Mouse (Mus musculus): ENCODE measurements around the gene Eea1. TPM values are rescaled to one million over a fixed set of nuclear protein-coding genes. Genes with fewer than 3 reads are reported as not detected.
"Not testable (repeated sequence)": the region's sequence is repeated elsewhere in the genome, so short reads cannot be mapped to it uniquely, and the experiment has no call there.

Eea1 gene
- polyA plus RNA-seq, 1 experiment: 14.0 TPM

DNA sequence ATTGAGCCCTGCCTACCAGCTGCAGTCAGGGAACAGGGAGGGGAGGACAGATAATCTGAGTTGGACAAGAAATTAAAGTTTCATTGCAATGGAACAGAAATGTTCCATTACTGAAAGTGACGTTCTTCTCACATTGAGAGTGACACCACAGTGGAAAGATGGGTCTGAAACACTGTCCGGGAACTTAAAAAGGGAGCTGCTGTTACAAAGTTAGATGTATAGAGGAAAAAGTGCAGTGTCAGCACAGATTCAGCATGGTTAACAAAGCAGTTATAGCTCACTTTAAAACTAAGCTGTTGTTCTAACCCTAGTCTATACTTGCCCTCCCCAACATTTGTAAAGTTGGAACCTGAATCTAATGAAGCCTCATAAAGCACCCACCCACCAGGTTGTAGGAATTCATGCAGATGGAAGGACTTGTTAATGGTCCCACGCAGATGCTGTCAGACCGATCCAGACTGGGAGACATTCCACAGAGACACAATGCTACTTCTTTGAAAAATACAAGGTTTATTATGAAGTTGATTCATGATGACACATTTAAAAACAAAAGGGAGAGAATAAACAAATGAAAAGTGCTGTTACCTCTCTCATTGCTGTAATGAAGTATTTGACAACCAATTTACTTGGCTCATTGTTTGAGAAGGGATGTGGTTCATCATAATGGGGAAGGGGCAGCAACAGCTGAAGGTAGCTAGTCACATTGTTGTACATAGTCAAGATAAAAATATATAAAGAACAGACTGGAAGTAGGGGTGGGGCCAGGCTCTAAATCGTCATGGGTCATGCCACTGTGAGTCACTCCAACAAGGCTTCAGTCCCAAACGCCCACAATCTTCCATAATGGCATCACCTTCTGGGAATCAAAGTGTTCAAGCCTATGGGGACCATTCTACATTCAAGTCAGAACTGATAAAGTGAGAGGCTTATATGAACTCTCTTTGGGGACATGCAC is 16.9 kb upstream of the Eea1 start:
- H3K4me3 ChIP-seq (ENCODE audit: insufficient read depth, low read depth, low read length): no peak overlapping the region
- H3K27ac ChIP-seq (replicated peaks; ENCODE audit: low read depth, low read length): no peak overlapping the region
- H3K4me1 ChIP-seq (ENCODE audit: control insufficient read depth, insufficient read depth, insufficient read length, low read length): no peaks in the 10 kb centered on the region

GRCm38 (mm10) chr10:95933631-95934030 is 6.8 kb upstream of the Eea1 start:
- not testable (repeated sequence) for H3K4me3 ChIP-seq (ENCODE audit: insufficient read depth, low read depth, low read length); H3K4me1 ChIP-seq (ENCODE audit: control insufficient read depth, insufficient read depth, insufficient read length, low read length); H3K27ac ChIP-seq (replicated peaks; ENCODE audit: low read depth, low read length)

DNA sequence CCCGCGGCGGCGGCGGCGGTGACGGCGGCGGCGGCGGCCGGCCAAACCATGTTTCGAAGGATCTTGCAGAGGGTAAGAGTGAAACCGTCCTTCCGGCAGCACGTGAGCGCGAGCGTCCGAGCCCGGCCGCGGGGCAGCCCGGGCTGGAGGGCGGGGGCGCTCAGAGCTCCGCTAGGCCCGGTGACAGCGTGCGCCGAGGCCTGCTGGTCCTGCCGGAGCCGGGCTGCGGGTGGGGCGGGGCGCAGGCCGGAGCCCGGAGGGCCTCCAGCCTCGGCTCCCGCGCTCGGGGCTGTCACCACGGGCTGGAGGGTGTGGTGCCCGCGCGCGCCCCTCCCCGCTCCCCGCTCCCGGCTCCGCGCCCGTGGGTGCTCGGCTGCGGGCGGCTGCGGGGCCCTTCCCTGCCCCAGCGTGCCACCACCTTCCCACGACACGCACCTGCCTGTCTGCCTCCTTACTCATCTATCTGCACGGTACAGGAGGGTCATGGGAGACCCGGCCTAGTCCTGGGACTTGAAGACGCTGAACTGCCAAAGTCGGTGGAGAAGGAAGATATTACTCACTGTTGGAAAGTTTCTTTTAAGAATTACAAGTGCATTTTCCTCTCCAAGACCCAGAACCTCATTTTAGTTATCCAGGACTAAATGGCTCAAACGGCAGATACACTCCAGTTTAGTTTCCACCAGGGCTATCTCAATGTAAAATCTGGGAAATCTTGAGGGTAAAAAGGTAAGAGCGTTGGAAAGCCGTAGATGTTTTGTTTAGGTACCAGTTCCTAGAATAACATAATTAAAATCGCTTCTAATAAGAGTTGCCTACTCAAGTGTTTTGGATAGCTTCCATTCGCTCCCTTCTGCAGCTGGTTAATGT is 684 bp downstream of the Eea1 start:
- peak overlapping the region; percentile 58; the same call in 1 of the 2 replicates for H3K27ac ChIP-seq (replicated peaks; ENCODE audit: low read depth, low read length)
- H3K4me3 ChIP-seq (ENCODE audit: insufficient read depth, low read depth, low read length): peak overlapping the region; percentile 98
- H3K4me1 ChIP-seq (ENCODE audit: control insufficient read depth, insufficient read depth, insufficient read length, low read length): peaks cover 8% of the 10 kb centered on the region; the same call in 1 of the 2 replicates

GRCm38 (mm10) chr10:95941768-95942425 is 1.4 kb downstream of the Eea1 start:
- Histone ChIP-seq H3K27ac (replicated peaks; ENCODE audit: low read depth, low read length) (no peak overlapping the region), H3K4me1 (ENCODE audit: control insufficient read depth, insufficient read depth, insufficient read length, low read length) (peaks cover 8% of the 10 kb centered on the region; the same call in 1 of the 2 replicates), H3K4me3 (ENCODE audit: insufficient read depth, low read depth, low read length) (peak overlapping the region; percentile 98; the same call in 1 of the 2 replicates)

DNA sequence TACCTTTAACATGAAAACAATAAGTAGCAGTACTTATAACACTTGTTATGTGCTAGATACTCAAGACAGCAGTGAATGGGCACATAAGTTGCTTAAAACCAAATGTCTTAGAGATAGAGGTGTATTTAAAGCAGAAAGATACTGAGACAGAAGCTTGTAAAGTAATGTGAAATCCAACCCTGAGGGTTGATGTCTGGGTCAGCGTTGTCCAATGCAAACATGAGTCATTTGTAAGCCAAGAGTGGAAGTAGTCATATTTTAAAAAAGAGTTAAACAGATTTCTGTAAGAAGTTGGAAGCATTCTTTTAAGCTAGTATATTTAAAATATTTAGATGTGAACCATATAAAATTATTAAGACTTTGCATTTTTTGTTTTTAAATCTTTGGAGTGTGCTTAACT is 4.6 kb downstream of the Eea1 start:
- Histone ChIP-seq H3K4me3 (ENCODE audit: insufficient read depth, low read depth, low read length) (no peak overlapping the region), H3K4me1 (ENCODE audit: control insufficient read depth, insufficient read depth, insufficient read length, low read length) (peaks cover 7% of the 10 kb centered on the region; the same call in 1 of the 2 replicates), H3K27ac (replicated peaks; ENCODE audit: low read depth, low read length) (no peak overlapping the region)

GRCm38 (mm10) chr10:95949410-95949809 is 9.0 kb downstream of the Eea1 start:
- no peak overlapping the region for H3K4me3 ChIP-seq (ENCODE audit: insufficient read depth, low read depth, low read length)
- no peak overlapping the region for H3K27ac ChIP-seq (replicated peaks; ENCODE audit: low read depth, low read length)

DNA sequence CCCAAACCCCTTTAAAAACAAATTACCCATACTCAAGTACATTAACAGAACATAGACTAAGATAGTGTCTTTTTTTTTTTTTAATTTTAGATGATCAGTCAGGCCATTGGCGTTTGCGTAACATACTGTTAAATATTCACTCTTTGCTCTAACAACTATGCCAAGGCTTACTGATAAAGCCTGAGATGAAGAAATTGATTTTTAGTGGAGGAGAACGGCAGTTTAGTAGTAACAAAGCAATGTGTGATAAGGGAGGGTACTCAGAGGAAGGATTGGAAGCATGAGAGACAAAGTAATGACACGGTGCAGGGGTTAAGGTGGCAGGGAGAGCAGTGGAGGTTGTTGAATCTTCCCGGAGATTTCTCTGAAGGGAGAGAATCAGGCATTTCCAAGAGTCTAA is 9.7 kb downstream of the Eea1 start:
- Histone ChIP-seq H3K4me1 (ENCODE audit: control insufficient read depth, insufficient read depth, insufficient read length, low read length) (peaks cover 6% of the 10 kb centered on the region; the same call in 1 of the 2 replicates), H3K27ac (replicated peaks; ENCODE audit: low read depth, low read length) (no peak overlapping the region), H3K4me3 (ENCODE audit: insufficient read depth, low read depth, low read length) (no peak overlapping the region)

More at GRCm38 (mm10) chr10:95949410-95949809, 9.0 kb downstream of the Eea1 start:
- H3K4me1 ChIP-seq (ENCODE audit: control insufficient read depth, insufficient read depth, insufficient read length, low read length): peaks cover 5% of the 10 kb centered on the region; the same call in 1 of the 2 replicates

GRCm38 (mm10) chr10:95950797-95951196 is 10.3 kb downstream of the Eea1 start:
- peaks cover 6% of the 10 kb centered on the region; the same call in 1 of the 2 replicates for H3K4me1 ChIP-seq (ENCODE audit: control insufficient read depth, insufficient read depth, insufficient read length, low read length)
- H3K27ac ChIP-seq (replicated peaks; ENCODE audit: low read depth, low read length): no peak overlapping the region

GRCm38 (mm10) chr10:95951346-95951745 is 10.9 kb downstream of the Eea1 start:
- Histone ChIP-seq H3K4me3 (ENCODE audit: insufficient read depth, low read depth, low read length) (no peak overlapping the region), H3K27ac (replicated peaks; ENCODE audit: low read depth, low read length) (no peak overlapping the region), H3K4me1 (ENCODE audit: control insufficient read depth, insufficient read depth, insufficient read length, low read length) (peaks cover 6% of the 10 kb centered on the region; the same call in 1 of the 2 replicates)

More at GRCm38 (mm10) chr10:95950797-95951196, 10.3 kb downstream of the Eea1 start:
- H3K4me3 ChIP-seq (ENCODE audit: insufficient read depth, low read depth, low read length): no peak overlapping the region

DNA sequence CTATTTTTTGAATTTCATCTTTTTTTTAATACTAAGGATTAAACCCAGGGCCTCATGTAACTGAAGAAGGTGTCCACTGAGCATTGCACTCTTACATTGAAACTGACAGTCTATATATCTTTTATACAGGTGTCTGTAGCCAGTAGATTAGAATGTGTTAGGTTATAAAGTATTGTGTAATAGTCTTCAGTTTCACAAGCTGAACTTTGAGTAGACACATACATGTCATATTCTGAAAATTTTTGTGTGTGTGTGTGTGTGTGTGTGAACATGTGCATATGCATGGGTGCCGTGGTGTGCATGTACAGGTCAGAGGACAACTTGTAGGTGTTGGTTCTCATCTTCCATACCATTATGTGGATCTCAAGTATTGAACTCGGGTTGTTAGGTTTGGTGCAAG is 16.2 kb downstream of the Eea1 start:
- Histone ChIP-seq H3K4me3 (ENCODE audit: insufficient read depth, low read depth, low read length) (no peak overlapping the region), H3K4me1 (ENCODE audit: control insufficient read depth, insufficient read depth, insufficient read length, low read length) (peaks cover 8% of the 10 kb centered on the region), H3K27ac (replicated peaks; ENCODE audit: low read depth, low read length) (no peak overlapping the region)

DNA sequence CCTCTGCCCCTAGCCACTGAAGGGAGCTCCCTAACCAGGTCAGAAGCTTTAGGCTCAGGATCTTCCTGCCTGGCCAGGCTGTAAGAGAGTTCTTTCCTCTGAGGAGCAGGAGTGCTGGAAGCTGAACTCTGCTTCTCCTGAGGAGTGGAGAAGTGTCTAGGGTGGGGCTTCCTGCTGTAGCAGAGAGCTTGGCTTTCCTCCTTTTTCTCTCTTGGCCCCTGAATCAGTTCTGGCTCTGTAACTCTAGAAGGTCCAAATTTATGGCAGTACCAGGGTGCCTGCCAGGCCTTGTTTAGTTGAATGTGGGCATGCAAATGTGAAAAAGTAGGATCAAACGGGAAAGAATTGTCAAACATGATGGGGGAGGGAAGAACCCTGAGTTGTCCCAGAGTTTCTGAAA is 17.1 kb downstream of the Eea1 start:
- Histone ChIP-seq H3K27ac (replicated peaks; ENCODE audit: low read depth, low read length) (no peak overlapping the region), H3K4me1 (ENCODE audit: control insufficient read depth, insufficient read depth, insufficient read length, low read length) (peaks cover 8% of the 10 kb centered on the region), H3K4me3 (ENCODE audit: insufficient read depth, low read depth, low read length) (no peak overlapping the region)

DNA sequence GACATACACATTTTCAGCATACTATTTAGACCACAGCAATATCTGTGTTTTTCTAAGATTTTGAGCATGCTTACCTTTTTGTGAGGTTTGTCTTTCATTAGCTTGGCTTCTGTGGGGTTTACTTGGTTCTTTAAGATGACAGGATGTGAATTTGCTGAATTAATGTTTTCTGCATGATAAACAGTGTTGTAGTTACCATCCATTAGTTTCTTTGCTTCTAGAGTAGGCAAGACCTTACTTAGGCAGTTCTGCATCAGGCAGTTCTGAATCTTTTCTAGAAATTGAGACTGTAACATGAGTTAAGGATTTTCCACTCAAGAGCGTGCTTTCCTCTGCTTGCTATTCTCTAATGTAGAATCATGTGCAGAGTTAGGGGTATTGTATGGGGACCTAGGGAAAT is 24.2 kb downstream of the Eea1 start:
- Histone ChIP-seq H3K27ac (replicated peaks; ENCODE audit: low read depth, low read length) (no peak overlapping the region), H3K4me1 (ENCODE audit: control insufficient read depth, insufficient read depth, insufficient read length, low read length) (peaks cover 1% of the 10 kb centered on the region), H3K4me3 (ENCODE audit: insufficient read depth, low read depth, low read length) (no peak overlapping the region)

- no peak overlapping the region; the same call in 1 of the 2 replicates for H3K27ac ChIP-seq (replicated peaks; ENCODE audit: low read depth, low read length)
Observed at GRCm38 (mm10) chr10:95969694-95970093, 29.2 kb downstream of the Eea1 start.

DNA sequence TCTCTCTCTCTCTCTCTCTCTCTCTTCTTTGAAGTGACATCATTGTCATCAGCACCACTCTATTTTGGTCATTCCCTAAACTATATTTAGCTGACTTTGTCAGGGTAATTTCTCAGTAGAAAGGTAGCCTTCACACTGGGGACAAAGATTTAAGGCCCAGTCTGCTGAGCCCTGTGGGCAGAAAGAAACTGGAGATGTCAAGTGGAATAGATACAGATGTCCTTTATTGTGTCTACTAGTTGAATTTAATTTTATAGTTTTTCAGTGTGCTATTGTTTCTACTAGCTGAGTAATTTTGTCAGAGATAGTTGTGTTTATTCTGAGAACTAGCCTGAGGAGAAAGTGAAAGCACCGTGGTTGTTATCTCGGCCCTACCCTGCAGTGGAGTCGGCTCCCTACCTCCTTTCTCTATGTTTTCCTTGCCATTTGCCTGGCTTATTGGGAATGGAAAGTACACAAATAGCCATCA is 30.3 kb downstream of the Eea1 start:
- H3K4me3 ChIP-seq (ENCODE audit: insufficient read depth, low read depth, low read length): no peak overlapping the region
- peak overlapping the region; percentile 29 for H3K27ac ChIP-seq (replicated peaks; ENCODE audit: low read depth, low read length)
- H3K4me1 ChIP-seq (ENCODE audit: control insufficient read depth, insufficient read depth, insufficient read length, low read length): peaks cover 3% of the 10 kb centered on the region; the same call in 1 of the 2 replicates

More at GRCm38 (mm10) chr10:95969694-95970093, 29.2 kb downstream of the Eea1 start:
- Histone ChIP-seq H3K4me3 (ENCODE audit: insufficient read depth, low read depth, low read length) (no peak overlapping the region), H3K4me1 (ENCODE audit: control insufficient read depth, insufficient read depth, insufficient read length, low read length) (peaks cover 3% of the 10 kb centered on the region)
